Mouse (Mus musculus) MEL (cell line): ENCODE results near the gene Sgsm1.

Experiments used
- CHD1 ChIP-seq: IDR thresholded peaks from 2 replicates; pipeline ENCODE4 v1.6.1; 2012; ENCODE audit warnings: low read depth, mild to moderate bottlenecking, inconsistent platforms, low read length, improper control_type of control experiment
- CTCF ChIP-seq, 3 experiments: IDR thresholded peaks in 2 of 3; conservative IDR thresholded peaks in 1 of 3; 2 replicates each; pipeline ENCODE4 v1.5.1; 2011 to 2012; ENCODE audit warnings: low read length in 3 of 3, low read depth in 2 of 3, mild to moderate bottlenecking in 2 of 3, improper control_type of control experiment in 1 of 3, inconsistent platforms in 1 of 3, mixed read lengths in 1 of 3, moderate library complexity in 1 of 3; ENCODE audit not compliant: control insufficient read depth in 1 of 3, insufficient read depth in 1 of 3, poor library complexity in 1 of 3, severe bottlenecking in 1 of 3
- EP300 ChIP-seq, 2 experiments: IDR thresholded peaks; 2 replicates each; pipeline ENCODE4 v1.6.1; 2011; ENCODE audit warnings: improper control_type of control experiment in 2 of 2, low read length in 2 of 2, low read depth in 1 of 2, mild to moderate bottlenecking in 1 of 2
- MAZ ChIP-seq: IDR thresholded peaks from 2 replicates; pipeline ENCODE4 v1.6.1; 2012; ENCODE audit warnings: low read depth, mild to moderate bottlenecking, inconsistent platforms, low read length, improper control_type of control experiment
- POLR2A ChIP-seq, 2 experiments: IDR thresholded peaks; 2 replicates each; pipeline ENCODE4 v1.6.1; 2011 to 2012; ENCODE audit warnings: low read length in 2 of 2, mild to moderate bottlenecking in 2 of 2, control low read depth in 1 of 2, improper control_type of control experiment in 1 of 2, low read depth in 1 of 2, moderate library complexity in 1 of 2; ENCODE audit not compliant: control insufficient read depth in 1 of 2, insufficient read depth in 1 of 2, poor library complexity in 1 of 2
- UBTF ChIP-seq: IDR thresholded peaks from 2 replicates; pipeline ENCODE4 v1.6.1; 2012; ENCODE audit warnings: low read depth, mild to moderate bottlenecking, inconsistent platforms, low read length, improper control_type of control experiment, moderate library complexity, borderline replicate concordance; ENCODE audit not compliant: insufficient read depth

- no peak for TF ChIP-seq EP300 (IDR thresholded peaks at IDR 0.05; ENCODE audit: low read depth in 1 of 2, low read length in 2 of 2)
- TF ChIP-seq UBTF = no peak
- no peak for TF ChIP-seq MAZ
- TF ChIP-seq CHD1 = no peak
- no peak for TF ChIP-seq POLR2A (IDR thresholded peaks at IDR 0.05; ENCODE audit: control insufficient read depth in 1 of 2, insufficient read depth in 1 of 2, low read depth in 1 of 2, low read length in 2 of 2, poor library complexity in 1 of 2)
- no peak for TF ChIP-seq CTCF (IDR thresholded peaks at IDR 0.05 in 2 of 3, conservative IDR thresholded peaks at IDR 0.05 in 1 of 3; ENCODE audit: control insufficient read depth in 1 of 3, insufficient read depth in 1 of 3, low read depth in 2 of 3, low read length in 3 of 3, poor library complexity in 1 of 3, severe bottlenecking in 1 of 3)
These were observed 35.2 kb upstream of the Sgsm1 start for GRCm38 (mm10) chr5:113345781-113346180.
